Comparison of ENCODE assay signal across 16 mouse cellular contexts in genomic region chr2:150830911-150831441, GRCm38 (mm10). TPM values are rescaled to one million over a fixed set of nuclear protein-coding genes. Genes with fewer than 3 reads are reported as not detected.
DNase-seq lines count a peak whose midpoint lies in the region; ATAC-seq and TF ChIP-seq lines count a peak whose summit lies in the region.
"Had no signal": no experiment of that assay in that cellular context is flagged by ENCODE, and none has a peak within 500 bp of the region (broad histone marks: within the 10 kb centered on the region; RNA-seq: fewer than 3 reads in every experiment).

No protein-coding gene starts in this region.

- no peak overlapping the region for H3K4me3 ChIP-seq in kidney, embryonic 15.5 days (replicated peaks)
- H3K4me3 ChIP-seq in bone marrow, adult 2 months (replicated peaks; ENCODE audit: control insufficient read depth, low read depth, low read length): no peak overlapping the region
- no peak overlapping the region for H3K4me3 ChIP-seq in liver, embryonic 16.5 days (ENCODE audit: low read depth, low read length)
- no peak overlapping the region for H3K4me3 ChIP-seq in thymus, adult 2 months (ENCODE audit: control insufficient read depth, insufficient read depth, low read length)
- H3K4me3 ChIP-seq: forebrain, embryonic 13.5 days; limb, embryonic 10.5 days; neural tube, embryonic 13.5 days had no signal

- TF ChIP-seq CTCF in bone marrow, adult 2 months (IDR thresholded peaks at IDR 0.05; ENCODE audit: control insufficient read depth, insufficient read depth, low read length): no peak
- TF ChIP-seq CTCF in thymus, adult 2 months (IDR thresholded peaks at IDR 0.05; ENCODE audit: borderline replicate concordance, control insufficient read depth, extremely low read depth, insufficient read depth, low read length, poor library complexity): no peak

- H3K36me3 ChIP-seq in kidney, embryonic 15.5 days: peaks cover 94% of the 10 kb centered on the region
- H3K36me3 ChIP-seq in liver, embryonic 16.5 days (ENCODE audit: control insufficient read depth, insufficient read depth): no peaks in the 10 kb centered on the region; the same call in 1 of the 2 replicates
- peaks cover 45% of the 10 kb centered on the region for H3K36me3 ChIP-seq in thymus, adult 2 months (ENCODE audit: control insufficient read depth, insufficient read depth, low read length)

- H3K9me3 ChIP-seq in kidney, embryonic 15.5 days (replicated peaks): no peaks in the 10 kb centered on the region
- H3K9me3 ChIP-seq in liver, embryonic 16.5 days (replicated peaks; ENCODE audit: control insufficient read depth, low read length): no peaks in the 10 kb centered on the region
- H3K9me3 ChIP-seq: forebrain, embryonic 13.5 days; limb, embryonic 10.5 days; neural tube, embryonic 13.5 days had no signal

- no peak overlapping the region for H3K4me2 ChIP-seq in kidney, embryonic 15.5 days
- H3K4me2 ChIP-seq in liver, embryonic 16.5 days (ENCODE audit: low read depth, low read length): no peak overlapping the region
- H3K4me2 ChIP-seq: forebrain, embryonic 13.5 days; hindbrain, embryonic 14.5 days; neural tube, embryonic 13.5 days had no signal

- H3K27ac ChIP-seq in kidney, embryonic 15.5 days: no peak overlapping the region
- peak overlapping the region; percentile 79 for H3K27ac ChIP-seq in bone marrow, adult 2 months (ENCODE audit: control insufficient read depth, insufficient read depth, low read depth, low read length, poor library complexity)
- H3K27ac ChIP-seq in liver, embryonic 16.5 days (ENCODE audit: low read length): peak overlapping the region; percentile 30; the same call in 1 of the 2 replicates
- H3K27ac ChIP-seq in thymus, adult 2 months (ENCODE audit: control insufficient read depth, insufficient read depth, low read length): no peak overlapping the region
- H3K27ac ChIP-seq: forebrain, embryonic 13.5 days; hindbrain, embryonic 14.5 days; limb, embryonic 10.5 days; neural tube, embryonic 13.5 days had no signal

- no peaks in the 10 kb centered on the region for H3K27me3 ChIP-seq in kidney, embryonic 15.5 days
- no peaks in the 10 kb centered on the region for H3K27me3 ChIP-seq in liver, embryonic 16.5 days (ENCODE audit: control insufficient read depth, insufficient read depth, low read depth, low read length)
- no peaks in the 10 kb centered on the region for H3K27me3 ChIP-seq in thymus, adult 2 months (ENCODE audit: control insufficient read depth, insufficient read depth, low read length)
- H3K27me3 ChIP-seq: forebrain, embryonic 13.5 days; neural tube, embryonic 13.5 days had no signal

- peak; percentile 16 for DNase-seq in kidney, adult 11 months
- peak; percentile 23 to 32 for DNase-seq in spleen, postnatal 10 days (ENCODE audit: low spot score in 2 of 2)
- DNase-seq in lung, postnatal 25 days (ENCODE audit: low spot score): no peak
- DNase-seq in right cerebral cortex, postnatal 36 days (ENCODE audit: low spot score in 2 of 2): no peak
- no peak for DNase-seq in thymus, adult 2 months
- DNase-seq: cerebellum, adult 9-11 months; gastrocnemius, postnatal 10 days; midbrain, embryonic 14.5 days had no signal

- no peak overlapping the region for H3K9ac ChIP-seq in kidney, embryonic 15.5 days
- no peak overlapping the region for H3K9ac ChIP-seq in liver, embryonic 16.5 days (ENCODE audit: low read depth, low read length)
- H3K9ac ChIP-seq: forebrain, embryonic 13.5 days; hindbrain, embryonic 14.5 days; neural tube, embryonic 13.5 days had no signal

- no peak for ATAC-seq in kidney, embryonic 15.5 days (replicated peaks; ENCODE audit: low FRiP score)
- 0 out of 2 replicates have a peak, but pooled peaks have one; percentile 11 for ATAC-seq in liver, embryonic 16.5 days (ENCODE audit: low read depth)
- ATAC-seq: forebrain, embryonic 13.5 days; lung, postnatal 0 days had no signal

- 81% methylated on average over 3 of the region's 3 CpGs for WGBS in kidney, embryonic 15.5 days
- 49% methylated on average over 3 of the region's 3 CpGs for WGBS in bone marrow, adult 2 months
- 56% methylated on average over 3 of the region's 3 CpGs for WGBS in liver, embryonic 16.5 days (ENCODE audit: insufficient replicate concordance)
- WGBS in thymus, adult 2 months: 87% methylated on average over 3 of the region's 3 CpGs

- no peaks in the 10 kb centered on the region for H3K4me1 ChIP-seq in kidney, embryonic 15.5 days
- peaks cover 1% of the 10 kb centered on the region; the same call in 1 of the 2 replicates for H3K4me1 ChIP-seq in bone marrow, adult 2 months (ENCODE audit: control insufficient read depth, insufficient read depth, low read length)
- no peaks in the 10 kb centered on the region for H3K4me1 ChIP-seq in liver, embryonic 16.5 days (ENCODE audit: control insufficient read depth, low read depth, low read length)
- H3K4me1 ChIP-seq in thymus, adult 2 months (replicated peaks; ENCODE audit: control insufficient read depth, insufficient read depth, low read length): no peaks in the 10 kb centered on the region
- H3K4me1 ChIP-seq: forebrain, embryonic 13.5 days; limb, embryonic 10.5 days; neural tube, embryonic 13.5 days had no signal

- TF ChIP-seq POLR2A in bone marrow, adult 2 months (IDR thresholded peaks at IDR 0.05; ENCODE audit: borderline replicate concordance, control insufficient read depth, low read depth, low read length): no peak
- no peak for TF ChIP-seq POLR2A in thymus, adult 2 months (IDR thresholded peaks at IDR 0.05; ENCODE audit: control insufficient read depth, extremely low read depth, insufficient read depth, low read length, poor library complexity)

RNA-seq across cellular contexts. Expression of gene Pygb, which starts 44.4 kb away (rescaled TPM):
- polyA plus RNA-seq in kidney, embryonic 15.5 days (2015; fragmentation: Nextera tagmentation; extraction: Ambion mirVana): 77.3 and 88.3 TPM in 2 replicates
- polyA plus RNA-seq in bone marrow, adult 2 months (2011; ENCODE audit: insufficient read depth, insufficient read length, low replicate concordance, missing spikeins): 7.9 and 10.3 TPM in 2 replicates
- polyA plus RNA-seq in liver, embryonic 16.5 days (2015; fragmentation: Nextera tagmentation; extraction: Ambion mirVana): 29.5 and 31.3 TPM in 2 replicates
- polyA plus RNA-seq in thymus, adult 2 months (2012; rRNA removed): 53.9 and 68.8 TPM in 2 replicates

Comparison
In these comparisons a context has a peak if more than half of its experiments do, and no peak if none do; other contexts are left out.
1. DNase-seq: peak in kidney, adult 11 months (single experiment) and spleen, postnatal 10 days (2 of 2); none in lung, postnatal 25 days (single experiment), right cerebral cortex, postnatal 36 days (0 of 2) and thymus, adult 2 months (single experiment).
2. H3K27ac ChIP-seq: peak in bone marrow, adult 2 months (single experiment) and liver, embryonic 16.5 days (single experiment); none in kidney, embryonic 15.5 days (single experiment) and thymus, adult 2 months (single experiment).